Mouse (Mus musculus) activated CD4-positive, CD25-positive, alpha-beta regulatory T cell, adult 4 months (primary cell): ENCODE results near the gene Cdh18. TPM values are rescaled to one million over a fixed set of nuclear protein-coding genes. Genes with fewer than 3 reads are reported as not detected.

Source experiments
- ATAC-seq: one replicate; pipeline ENCODE4 v1.8.0; 2017
- polyA plus RNA-seq, 2 experiments: library from polyadenylated mRNA; unstranded; fragments of 100-300 nt; shearing (Covaris generic); gene quantifications; one replicate each; pipeline ENCODE4 v1.2.1; 2017

The Cdh18 gene
- polyA plus RNA-seq, 2 experiments from 2014 or later = not detected

- ATAC-seq = no peak
Measured at GRCm38 (mm10) chr15:23470527-23471475, 922.0 kb downstream of the Cdh18 start.

DNA sequence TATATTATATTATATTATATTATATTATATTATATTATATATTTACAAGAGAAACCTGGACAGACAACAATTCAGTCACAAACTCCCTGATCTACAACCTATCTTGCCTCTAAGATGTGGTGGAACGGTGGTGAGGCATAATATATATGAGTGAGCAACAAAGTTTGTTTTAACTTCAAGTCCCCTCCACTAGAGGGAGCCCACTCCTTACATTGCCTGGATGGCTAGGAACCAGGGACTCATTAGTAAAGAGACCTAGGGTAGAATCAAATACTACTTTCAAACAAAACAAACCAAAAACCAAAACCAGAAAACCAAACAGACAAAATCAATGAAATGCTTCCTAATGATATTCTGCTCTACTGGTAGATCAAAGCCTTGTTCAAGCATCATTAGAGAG lies 937.5 kb downstream of the Cdh18 start:
- ATAC-seq = no peak

DNA sequence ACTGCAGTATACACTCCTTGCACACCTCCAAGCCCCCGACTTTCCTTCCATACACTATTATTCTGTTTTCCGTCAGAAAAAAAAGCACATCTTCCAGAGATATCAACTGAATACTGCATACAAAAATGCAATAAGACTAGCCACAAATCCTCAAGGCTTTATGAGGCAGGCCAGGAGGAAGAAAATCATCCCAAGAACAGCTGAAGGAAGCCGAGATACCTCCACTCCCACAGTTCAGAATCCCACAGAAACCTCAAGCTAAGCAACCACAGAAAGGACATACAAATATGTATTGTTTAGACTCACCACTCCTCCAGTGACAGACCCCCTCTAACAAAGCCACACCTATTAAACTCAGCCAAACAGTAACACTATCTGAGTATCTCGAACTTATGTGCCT lies 957.7 kb downstream of the Cdh18 start:
- no peak for ATAC-seq

DNA sequence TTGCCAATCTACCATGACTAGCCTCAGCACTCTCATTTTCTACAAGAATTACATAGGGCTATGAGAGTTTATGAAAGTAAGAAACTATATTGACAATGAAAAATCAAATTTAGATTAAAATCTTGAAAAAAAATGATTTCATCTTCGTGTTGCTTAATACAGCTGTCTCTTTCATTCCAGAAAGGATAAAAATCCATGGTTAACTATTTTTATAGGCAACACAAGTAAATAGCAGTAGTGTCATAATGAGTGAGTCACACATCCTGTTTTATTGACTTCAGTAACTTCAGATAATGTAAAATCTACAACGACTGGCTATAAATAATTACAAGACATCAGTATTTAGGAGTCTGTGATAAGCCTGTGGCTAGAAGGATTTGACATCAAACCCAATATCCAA lies 960.9 kb downstream of the Cdh18 start:
- no peak for ATAC-seq

DNA sequence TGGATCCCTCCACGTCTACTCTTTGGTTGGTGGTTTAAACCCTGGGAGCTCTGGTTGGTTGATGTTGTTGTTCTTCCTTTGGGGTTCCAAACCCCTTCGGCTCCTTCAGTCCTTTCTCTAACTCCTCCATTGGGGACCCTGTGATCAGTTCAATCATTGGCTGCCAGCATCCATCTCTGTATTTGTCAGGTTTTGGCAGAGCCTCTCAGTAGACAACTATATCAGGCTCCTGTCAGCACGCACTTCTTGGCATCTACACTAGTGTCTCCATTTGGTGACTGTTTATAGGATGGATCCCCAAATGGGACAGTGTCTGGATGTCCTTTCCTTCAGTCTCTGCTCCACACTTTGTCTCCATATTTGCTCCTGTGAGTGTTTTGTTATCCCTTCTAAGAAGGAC lies 967.0 kb downstream of the Cdh18 start:
- ATAC-seq = no peak

GRCm38 (mm10) chr15:23518079-23518478 lies 969.3 kb downstream of the Cdh18 start:
- no peak for ATAC-seq
